Mouse (Mus musculus) megakaryocyte, embryonic 14.5 days (primary cell): Measurements from ENCODE around the gene Lsg1.

Source experiments
- FLI1 ChIP-seq: IDR thresholded peaks from 2 replicates; pipeline ENCODE4 v1.6.1; 2012; ENCODE audit warnings: low read length, inconsistent platforms, mixed read lengths
- GATA1 ChIP-seq: IDR thresholded peaks from 3 replicates; pipeline ENCODE4 v1.6.1; 2012; ENCODE audit warnings: mixed read lengths, low read length, inconsistent platforms, borderline replicate concordance

DNA sequence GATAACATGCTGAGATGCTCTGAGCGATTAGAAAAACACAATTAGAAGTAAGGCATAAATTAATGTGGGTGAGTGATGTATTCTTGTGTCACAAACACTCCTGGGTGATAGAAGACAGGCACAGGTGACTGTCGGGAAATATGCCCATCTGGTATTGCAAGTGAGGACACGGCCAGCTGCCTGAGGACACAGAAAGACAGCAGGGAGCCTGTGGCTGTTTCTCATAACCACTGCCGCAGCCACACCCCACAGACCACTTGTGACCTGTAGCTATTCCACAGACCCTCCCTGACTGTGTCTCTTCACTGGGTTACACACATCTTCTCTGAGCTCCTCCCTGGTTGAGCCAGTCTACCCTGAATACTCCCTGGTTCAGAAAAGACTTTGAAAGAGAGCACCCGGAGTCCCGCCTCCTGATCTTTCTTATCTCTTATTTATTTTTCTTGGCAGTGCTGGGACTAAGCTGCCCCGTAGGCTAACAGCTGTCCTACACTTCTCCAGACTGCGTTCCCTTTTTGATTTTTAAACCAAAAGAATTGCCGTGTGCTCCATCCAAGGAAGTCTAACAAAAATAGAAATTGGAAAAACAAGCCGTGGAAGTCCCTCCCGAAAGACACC lies 69.6 kb downstream of the Lsg1 start:
- TF ChIP-seq GATA1 (no peak), FLI1 (no peak)
